Mouse (Mus musculus): ENCODE results near the gene Cd2bp2. TPM values are rescaled to one million over a fixed set of nuclear protein-coding genes. Genes with fewer than 3 reads are reported as not detected.

Cd2bp2 gene
- total and polyA plus RNA-seq, 3 experiments: 56.7 to 64.8 TPM; not detected in 1

DNA sequence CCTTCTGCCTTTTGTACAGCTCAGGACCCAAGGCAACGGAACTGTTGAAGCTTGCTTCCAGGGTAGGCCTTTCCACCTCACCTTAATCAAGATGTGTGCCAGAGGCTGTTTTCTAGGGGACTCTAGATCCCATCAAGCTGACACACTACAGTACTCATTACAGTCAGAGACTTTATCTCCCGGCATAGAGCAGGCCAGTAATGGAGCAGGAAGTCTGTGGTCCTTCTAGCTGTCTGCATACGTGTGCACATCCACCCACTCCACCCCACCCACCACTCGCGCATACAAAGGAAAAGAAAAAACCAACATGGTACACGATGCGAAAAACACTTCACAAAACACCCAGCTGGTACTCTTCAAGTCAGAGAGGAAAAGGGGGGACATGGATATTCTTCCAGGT, 51.4 kb downstream of the Cd2bp2 start:
- Histone ChIP-seq H3K4me1 (ENCODE audit: control insufficient read depth in 1 of 2, insufficient read depth in 2 of 2, low read length in 2 of 2) (peaks cover 27 to 57% of the 10 kb centered on the region in 2 experiments), H3K9ac (ENCODE audit: control insufficient read depth, low read depth, low read length, poor library complexity, severe bottlenecking) (peak overlapping the region; percentile 40), H3K27ac (ENCODE audit: control insufficient read depth, low read depth, low read length) (peak overlapping the region; percentile 69), H3K9me3 (replicated peaks; ENCODE audit: insufficient read depth, low read length) (no peaks in the 10 kb centered on the region), H3K27me3 (ENCODE audit: control insufficient read depth in 1 of 2, insufficient read depth in 2 of 2, low read length in 2 of 2) (no peaks in the 10 kb centered on the region), H3K36me3 (ENCODE audit: control insufficient read depth in 1 of 2, insufficient read depth in 2 of 2, low read length in 2 of 2) (peaks cover 0 to 52% of the 10 kb centered on the region in 2 experiments; a peak in 2 of 4 replicates), H3K4me3 (ENCODE audit: control insufficient read depth in 1 of 2, insufficient read depth in 1 of 2, low read depth in 2 of 2, low read length in 2 of 2) (peak overlapping the region; percentile 19 to 29), H3K79me2 (ENCODE audit: control insufficient read depth, insufficient read depth, low read length, poor library complexity) (no peaks in the 10 kb centered on the region)
- DNase-seq (ENCODE audit: low read depth, low spot score): peak; percentile 64
- TF ChIP-seq GATA1 (IDR thresholded peaks at IDR 0.05; ENCODE audit: low read depth, low read length) (peak; percentile 49; the same call in 1 of the 2 replicates), MAZ (IDR thresholded peaks at IDR 0.05; ENCODE audit: low read depth, low read length) (no peak; the same call in 1 of the 2 replicates), ELF1 (IDR thresholded peaks at IDR 0.05; ENCODE audit: low read depth, low read length) (no peak), NELFE (IDR thresholded peaks at IDR 0.05; ENCODE audit: low read depth, low read length) (0 out of 2 replicates have a peak, but pooled peaks have one; percentile 32), CHD2 (IDR thresholded peaks at IDR 0.05; ENCODE audit: low read length) (no peak), ETS1 (IDR thresholded peaks at IDR 0.05; ENCODE audit: low read depth, low read length) (peak; percentile 45), JUND (IDR thresholded peaks at IDR 0.05; ENCODE audit: low read depth, low read length) (no peak), SIN3A (IDR thresholded peaks at IDR 0.05; ENCODE audit: low read length) (no peak), NRF1 (IDR thresholded peaks at IDR 0.05; ENCODE audit: insufficient read depth, low read depth, low read length, poor library complexity, severe bottlenecking) (no peak), HCFC1 (IDR thresholded peaks at IDR 0.05; ENCODE audit: low read depth, low read length) (peak; percentile 43; the same call in 1 of the 2 replicates), POLR2A (IDR thresholded peaks at IDR 0.05; ENCODE audit: control insufficient read depth in 1 of 2, insufficient read depth in 1 of 2, low read depth in 1 of 2, low read length in 2 of 2, poor library complexity in 1 of 2) (no peak; a peak in 1 of 4 replicates), RCOR1 (IDR thresholded peaks at IDR 0.05; ENCODE audit: low read depth, low read length) (no peak), ZNF384 (IDR thresholded peaks at IDR 0.05; ENCODE audit: low read depth, low read length) (no peak), EP300 (IDR thresholded peaks at IDR 0.05; ENCODE audit: low read depth in 1 of 2, low read length in 2 of 2) (peak in 1 of 2 experiments; percentile 59; a peak in 2 of 4 replicates), MXI1 (IDR thresholded peaks at IDR 0.05; ENCODE audit: low read depth, low read length) (peak; percentile 56), MYB (IDR thresholded peaks at IDR 0.05; ENCODE audit: low read depth, low read length) (no peak), E2F4 (IDR thresholded peaks at IDR 0.05; ENCODE audit: borderline replicate concordance, low read depth, low read length) (no peak)

DNA sequence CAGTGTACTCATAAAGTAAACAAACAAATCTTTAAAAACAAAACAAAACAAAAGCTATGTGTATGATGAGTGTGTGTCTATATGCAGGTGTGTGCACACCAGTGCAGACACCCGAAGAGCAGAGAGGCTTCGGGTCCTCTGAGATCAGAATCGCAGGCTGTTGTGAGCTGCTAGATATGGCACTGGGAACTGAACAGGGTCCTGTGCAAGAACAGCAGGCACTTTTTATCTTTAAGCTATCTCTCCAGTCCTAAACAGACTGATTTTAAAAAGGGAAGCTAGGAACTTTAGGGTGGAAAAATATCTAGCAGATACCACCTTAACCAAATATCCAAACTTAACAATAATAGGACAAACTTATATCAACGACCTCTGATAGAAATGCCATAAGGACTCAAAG, 53.2 kb downstream of the Cd2bp2 start:
- no peak for DNase-seq (ENCODE audit: low read depth, low spot score)
- Histone ChIP-seq H3K27ac (ENCODE audit: control insufficient read depth, low read depth, low read length) (peak overlapping the region; percentile 91), H3K9me3 (replicated peaks; ENCODE audit: insufficient read depth, low read length) (no peaks in the 10 kb centered on the region), H3K9ac (ENCODE audit: control insufficient read depth, low read depth, low read length, poor library complexity, severe bottlenecking) (peak overlapping the region; percentile 11; the same call in 1 of the 2 replicates), H3K4me1 (ENCODE audit: control insufficient read depth in 1 of 2, insufficient read depth in 2 of 2, low read length in 2 of 2) (peaks cover 27 to 64% of the 10 kb centered on the region in 2 experiments), H3K36me3 (ENCODE audit: control insufficient read depth in 1 of 2, insufficient read depth in 2 of 2, low read length in 2 of 2) (peaks cover 0 to 58% of the 10 kb centered on the region in 2 experiments; a peak in 2 of 4 replicates), H3K27me3 (ENCODE audit: control insufficient read depth in 1 of 2, insufficient read depth in 2 of 2, low read length in 2 of 2) (no peaks in the 10 kb centered on the region), H3K79me2 (ENCODE audit: control insufficient read depth, insufficient read depth, low read length, poor library complexity) (peaks cover 7% of the 10 kb centered on the region), H3K4me3 (ENCODE audit: control insufficient read depth in 1 of 2, insufficient read depth in 1 of 2, low read depth in 2 of 2, low read length in 2 of 2) (peak overlapping the region in 1 of 2 experiments; percentile 8; a peak in 1 of 4 replicates)
- TF ChIP-seq USF1 (IDR thresholded peaks at IDR 0.05; ENCODE audit: low read depth, low read length) (no peak), SMC3 (IDR thresholded peaks at IDR 0.05; ENCODE audit: low read depth, low read length) (no peak), ZC3H11A (IDR thresholded peaks at IDR 0.05; ENCODE audit: low read depth, low read length) (no peak), ZMIZ1 (IDR thresholded peaks at IDR 0.05; ENCODE audit: low read depth, low read length) (no peak), POLR2A (IDR thresholded peaks at IDR 0.05; ENCODE audit: control insufficient read depth in 1 of 2, insufficient read depth in 1 of 2, low read depth in 1 of 2, low read length in 2 of 2, poor library complexity in 1 of 2) (no peak; a peak in 1 of 4 replicates), EP300 (IDR thresholded peaks at IDR 0.05; ENCODE audit: low read depth in 1 of 2, low read length in 2 of 2) (peak; percentile 53 to 67; a peak in 1 of 4 replicates), E2F4 (IDR thresholded peaks at IDR 0.05; ENCODE audit: borderline replicate concordance, low read depth, low read length) (no peak), CHD1 (IDR thresholded peaks at IDR 0.05; ENCODE audit: low read depth, low read length) (no peak), CHD2 (IDR thresholded peaks at IDR 0.05; ENCODE audit: low read length) (no peak), TCF12 (IDR thresholded peaks at IDR 0.05; ENCODE audit: low read depth, low read length) (peak; percentile 49; the same call in 1 of the 2 replicates), HCFC1 (IDR thresholded peaks at IDR 0.05; ENCODE audit: low read depth, low read length) (no peak), MYC (IDR thresholded peaks at IDR 0.05; ENCODE audit: low read depth, low read length) (no peak), SIN3A (IDR thresholded peaks at IDR 0.05; ENCODE audit: low read length) (no peak; the same call in 1 of the 2 replicates), TAL1 (IDR thresholded peaks at IDR 0.05; ENCODE audit: low read length) (0 out of 2 replicates have a peak, but pooled peaks have one; percentile 17), POLR2AphosphoS2 (IDR thresholded peaks at IDR 0.05; ENCODE audit: low read length) (no peak), GATA1 (IDR thresholded peaks at IDR 0.05; ENCODE audit: low read depth, low read length) (peak; percentile 54), ZNF384 (IDR thresholded peaks at IDR 0.05; ENCODE audit: low read depth, low read length) (no peak), ETS1 (IDR thresholded peaks at IDR 0.05; ENCODE audit: low read depth, low read length) (peak; percentile 38; the same call in 1 of the 2 replicates), MXI1 (IDR thresholded peaks at IDR 0.05; ENCODE audit: low read depth, low read length) (peak; percentile 57; the same call in 1 of the 2 replicates), CTCF (IDR thresholded peaks at IDR 0.05 in 2 of 3, conservative IDR thresholded peaks at IDR 0.05 in 1 of 3; ENCODE audit: control insufficient read depth in 1 of 3, insufficient read depth in 1 of 3, low read depth in 2 of 3, low read length in 3 of 3, poor library complexity in 1 of 3, severe bottlenecking in 1 of 3) (no peak), RCOR1 (IDR thresholded peaks at IDR 0.05; ENCODE audit: low read depth, low read length) (0 out of 2 replicates have a peak, but pooled peaks have one; percentile 30), KAT2A (conservative IDR thresholded peaks at IDR 0.05; ENCODE audit: low read depth, low read length) (no peak), ELF1 (IDR thresholded peaks at IDR 0.05; ENCODE audit: low read depth, low read length) (peak; percentile 10; the same call in 1 of the 2 replicates), MYB (IDR thresholded peaks at IDR 0.05; ENCODE audit: low read depth, low read length) (no peak)

All from MEL (cell line).